Mouse (Mus musculus) myocyte (in vitro differentiated cells): Measurements from ENCODE around the gene Nol8.

Source experiments
- CEBPB ChIP-seq: IDR thresholded peaks from 2 replicates; pipeline ENCODE4 v1.6.1; 2011; ENCODE audit warnings: mild to moderate bottlenecking, moderate library complexity; ENCODE audit not compliant: poor library complexity, insufficient read depth, severe bottlenecking
- E2F4 ChIP-seq: IDR thresholded peaks from one replicate; pipeline ENCODE4 v1.6.1; 2011; ENCODE audit warnings: mild to moderate bottlenecking, control low read depth, moderate library complexity; ENCODE audit not compliant: insufficient read depth
- MAX ChIP-seq: IDR thresholded peaks from one replicate; pipeline ENCODE4 v1.6.1; 2011; ENCODE audit warnings: low read depth, mild to moderate bottlenecking, control low read depth
- POLR2A ChIP-seq: IDR thresholded peaks from one replicate; pipeline ENCODE4 v1.6.1; 2011; ENCODE audit warnings: low read depth, mild to moderate bottlenecking, control low read depth, moderate library complexity; ENCODE audit not compliant: insufficient read length
- POLR2AphosphoS2 ChIP-seq: IDR thresholded peaks from one replicate; pipeline ENCODE4 v1.6.1; 2011; ENCODE audit warnings: low read depth, control low read depth; ENCODE audit not compliant: insufficient read length
- TCF12 ChIP-seq: IDR thresholded peaks from one replicate; pipeline ENCODE4 v1.6.1; 2011; ENCODE audit warnings: mild to moderate bottlenecking, control low read depth; ENCODE audit not compliant: poor library complexity, insufficient read depth, severe bottlenecking
- USF1 ChIP-seq: IDR thresholded peaks from one replicate; pipeline ENCODE4 v1.6.1; 2011; ENCODE audit warnings: low read depth, mild to moderate bottlenecking, control low read depth, moderate library complexity

- no peak for TF ChIP-seq USF1
- no peak for TF ChIP-seq E2F4
- no peak for TF ChIP-seq POLR2A
- TF ChIP-seq MAX, result no peak
- TF ChIP-seq CEBPB, result no peak
- no peak for TF ChIP-seq POLR2AphosphoS2
- TF ChIP-seq TCF12, result no peak
These were observed 24.9 kb downstream of the Nol8 start for GRCm38 (mm10) chr13:49677793-49678192.
